Comparison of ENCODE assay signal across 18 mouse cellular contexts in the genomic region with DNA sequence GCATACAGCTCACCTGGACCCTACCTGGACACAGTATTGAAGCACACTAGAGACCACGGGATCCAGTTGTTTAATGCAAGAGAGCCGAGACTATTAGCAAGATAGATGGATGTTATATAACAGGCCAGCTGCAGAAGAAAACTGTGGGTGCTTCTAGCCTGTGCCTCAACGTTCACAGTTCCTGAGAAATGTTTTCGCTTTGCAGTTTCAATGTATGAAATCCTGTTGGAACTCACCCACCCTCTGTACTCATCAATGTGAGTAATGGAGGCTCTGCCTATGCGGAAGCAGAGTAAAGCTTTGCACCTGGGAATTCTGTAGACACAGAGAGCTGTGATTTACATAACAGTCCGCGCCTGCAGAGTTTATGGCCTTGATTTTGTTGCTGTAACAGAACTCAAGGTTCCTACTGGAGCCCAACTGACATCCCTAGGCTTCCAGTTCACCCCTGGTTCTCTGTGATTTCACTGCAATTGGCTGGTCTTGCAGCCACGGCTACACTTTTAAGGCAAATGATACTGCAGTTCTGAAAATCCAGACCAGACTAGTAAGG.
DNase-seq lines count a peak whose midpoint lies in the region; ATAC-seq and TF ChIP-seq lines count a peak whose summit lies in the region.
"Had no signal": no experiment of that assay in that cellular context is flagged by ENCODE, and none has a peak within 500 bp of the region (broad histone marks: within the 10 kb centered on the region; RNA-seq: fewer than 3 reads in every experiment).

No protein-coding gene starts in this region.

- no peak overlapping the region for H3K4me3 ChIP-seq in forebrain, embryonic 11.5 days (ENCODE audit: low read depth, low read length)
- H3K4me3 ChIP-seq in forebrain, embryonic 10.5 days = no peak overlapping the region
- no peak overlapping the region for H3K4me3 ChIP-seq in ES-E14 (ENCODE audit: insufficient read depth in 1 of 2, low read depth in 1 of 2, low read length in 2 of 2, poor library complexity in 1 of 2, severe bottlenecking in 1 of 2)
- no peak overlapping the region for H3K4me3 ChIP-seq in heart, adult 2 months
- H3K4me3 ChIP-seq: hindbrain, embryonic 13.5 days; limb, embryonic 10.5 days; liver, embryonic 13.5 days; midbrain, embryonic 15.5 days had no signal

- peak; percentile 40 for DNase-seq in forebrain, embryonic 11.5 days (ENCODE audit: low spot score)
- DNase-seq in forebrain, embryonic 10.5 days (ENCODE audit: extremely low spot score, low spot score) = no peak
- DNase-seq in left cerebral cortex, adult 18-20 months (ENCODE audit: low spot score in 2 of 2) = peak; percentile 11 to 30
- DNase-seq in left cerebral cortex, adult 11 months (ENCODE audit: low spot score) = no peak
- peak; percentile 25 for DNase-seq in ES-E14 (ENCODE audit: low read depth, low spot score)
- DNase-seq in left cerebral cortex, postnatal 14 days (ENCODE audit: low spot score in 2 of 2) = peak; percentile 10 to 16
- no peak for DNase-seq in kidney, postnatal 36 days
- DNase-seq in heart, adult 2 months = no peak
- DNase-seq: B cell, adult 2 months; cerebellum, adult 11-12 months; cerebellum, postnatal 36 days; kidney, adult 11 months; kidney, postnatal 14 days; liver, embryonic 13.5 days; thymus, adult 2 months had no signal

- no peak overlapping the region for H3K9ac ChIP-seq in forebrain, embryonic 11.5 days (ENCODE audit: low read length)
- no peak overlapping the region for H3K9ac ChIP-seq in ES-E14 (ENCODE audit: insufficient read depth, low read depth, low read length, poor library complexity, severe bottlenecking)
- H3K9ac ChIP-seq in heart, adult 2 months (ENCODE audit: low read depth, low read length) = no peak overlapping the region
- H3K9ac ChIP-seq: hindbrain, embryonic 13.5 days; liver, embryonic 13.5 days; midbrain, embryonic 15.5 days had no signal

- WGBS in forebrain, embryonic 11.5 days = 83% methylated on average over 8 of the region's 8 CpGs
- 83% methylated on average over 8 of the region's 8 CpGs for WGBS in forebrain, embryonic 10.5 days
- WGBS in heart, adult 2 months = 96% methylated on average over 8 of the region's 8 CpGs

- TF ChIP-seq EP300 in heart, adult 2 months (IDR thresholded peaks at IDR 0.05; ENCODE audit: insufficient read depth, low read depth, low read length) = no peak

- H3K9me3 ChIP-seq in forebrain, embryonic 11.5 days (ENCODE audit: control insufficient read depth, low read length) = no peaks in the 10 kb centered on the region
- H3K9me3 ChIP-seq in forebrain, embryonic 10.5 days = no peaks in the 10 kb centered on the region
- no peaks in the 10 kb centered on the region for H3K9me3 ChIP-seq in ES-E14 (ENCODE audit: control insufficient read depth, insufficient read depth, low read depth, low read length)
- H3K9me3 ChIP-seq: hindbrain, embryonic 13.5 days; limb, embryonic 10.5 days; liver, embryonic 13.5 days; midbrain, embryonic 15.5 days had no signal

- no peak for TF ChIP-seq POLR2A in heart, adult 2 months (IDR thresholded peaks at IDR 0.05; ENCODE audit: insufficient read depth, low read depth, low read length)

- no peak overlapping the region for H3K4me2 ChIP-seq in forebrain, embryonic 11.5 days (ENCODE audit: low read depth, low read length, severe bottlenecking)
- H3K4me2 ChIP-seq: hindbrain, embryonic 13.5 days; liver, embryonic 13.5 days; midbrain, embryonic 15.5 days had no signal

- intact Hi-C loops in left cerebral cortex, postnatal 14 days (cut with DNase I) = no loop called here
- intact Hi-C loops in heart, adult 2 months (cut with DNase I) = loop anchor here (5.0 kb wide), 1 partner anchor 326 kb away; no protein-coding TSS in a partner anchor

- no peaks in the 10 kb centered on the region for H3K4me1 ChIP-seq in forebrain, embryonic 11.5 days (replicated peaks; ENCODE audit: control insufficient read depth, insufficient read depth, low read length)
- no peaks in the 10 kb centered on the region for H3K4me1 ChIP-seq in forebrain, embryonic 10.5 days
- H3K4me1 ChIP-seq in ES-E14 (ENCODE audit: control insufficient read depth in 2 of 2, insufficient read depth in 2 of 2, low read length in 2 of 2, poor library complexity in 1 of 2) = peaks cover 0 to 7% of the 10 kb centered on the region in 2 experiments; a peak in 2 of 4 replicates
- H3K4me1 ChIP-seq in heart, adult 2 months (ENCODE audit: control insufficient read depth, insufficient read depth, low read length) = peaks cover 1% of the 10 kb centered on the region; the same call in 1 of the 2 replicates
- H3K4me1 ChIP-seq: limb, embryonic 10.5 days; liver, embryonic 13.5 days; midbrain, embryonic 15.5 days had no signal

- no peak overlapping the region for H3K27ac ChIP-seq in forebrain, embryonic 11.5 days (ENCODE audit: low read depth, low read length)
- H3K27ac ChIP-seq in forebrain, embryonic 10.5 days = no peak overlapping the region
- H3K27ac ChIP-seq in ES-E14 (ENCODE audit: insufficient read depth, low read depth, low read length, poor library complexity, severe bottlenecking) = no peak overlapping the region
- H3K27ac ChIP-seq in heart, adult 2 months = no peak overlapping the region
- H3K27ac ChIP-seq: hindbrain, embryonic 13.5 days; limb, embryonic 10.5 days; liver, embryonic 13.5 days; midbrain, embryonic 15.5 days had no signal

- no peaks in the 10 kb centered on the region for H3K79me2 ChIP-seq in heart, adult 2 months (replicated peaks; ENCODE audit: control insufficient read depth, insufficient read depth, low read length)

- H3K36me3 ChIP-seq in forebrain, embryonic 11.5 days (ENCODE audit: control insufficient read depth, insufficient read depth, low read length) = no peaks in the 10 kb centered on the region
- no peaks in the 10 kb centered on the region for H3K36me3 ChIP-seq in forebrain, embryonic 10.5 days (replicated peaks)
- H3K36me3 ChIP-seq in ES-E14 (ENCODE audit: control insufficient read depth, insufficient read depth, low read length, poor library complexity, severe bottlenecking) = no peaks in the 10 kb centered on the region
- peaks cover 5% of the 10 kb centered on the region for H3K36me3 ChIP-seq in heart, adult 2 months (ENCODE audit: control insufficient read depth, insufficient read depth, low read length)
- H3K36me3 ChIP-seq: hindbrain, embryonic 13.5 days; limb, embryonic 10.5 days; liver, embryonic 13.5 days; midbrain, embryonic 15.5 days had no signal

- TF ChIP-seq CTCF in heart, adult 2 months (IDR thresholded peaks at IDR 0.05) = no peak

- ATAC-seq in forebrain, embryonic 11.5 days (replicated peaks; ENCODE audit: low FRiP score) = no peak
- ATAC-seq: midbrain, embryonic 15.5 days had no signal

- H3K27me3 ChIP-seq in forebrain, embryonic 11.5 days (ENCODE audit: control insufficient read depth, insufficient read depth, low read length) = no peaks in the 10 kb centered on the region
- no peaks in the 10 kb centered on the region for H3K27me3 ChIP-seq in forebrain, embryonic 10.5 days (ENCODE audit: poor library complexity, severe bottlenecking)
- no peaks in the 10 kb centered on the region for H3K27me3 ChIP-seq in heart, adult 2 months (ENCODE audit: control insufficient read depth, insufficient read depth, low read length)
- H3K27me3 ChIP-seq: hindbrain, embryonic 13.5 days; liver, embryonic 13.5 days; midbrain, embryonic 15.5 days had no signal

- in situ Hi-C loops in ES-E14 (cut with MboI; ENCODE audit: low sequenced_read_pairs in 2 of 2, unreplicated experiment in 2 of 2) = no loop called here

TF ChIP-seq in ES-E14, 5 proteins besides CTCF, POLR2A, EP300 and RAD21:
- no peak for TF ChIP-seq HCFC1 (IDR thresholded peaks at IDR 0.05; ENCODE audit: borderline replicate concordance, insufficient read depth, low read length)
- no peak for TF ChIP-seq ZC3H11A (IDR thresholded peaks at IDR 0.05; ENCODE audit: borderline replicate concordance, low read depth, low read length)
- TF ChIP-seq ZNF384 (IDR thresholded peaks at IDR 0.05; ENCODE audit: low read depth, low read length) = no peak
- TF ChIP-seq CHD2 (IDR thresholded peaks at IDR 0.05; ENCODE audit: low read depth, low read length) = no peak
- TF ChIP-seq MAFK (IDR thresholded peaks at IDR 0.05; ENCODE audit: insufficient read depth, low read depth, low read length) = no peak

Comparison
In these comparisons a context has a peak if more than half of its experiments do, and no peak if none do; other contexts are left out.
1. DNase-seq: peak in forebrain, embryonic 11.5 days (single experiment), left cerebral cortex, adult 18-20 months (2 of 2), ES-E14 (single experiment) and left cerebral cortex, postnatal 14 days (2 of 2); none in forebrain, embryonic 10.5 days (single experiment), left cerebral cortex, adult 11 months (single experiment), kidney, postnatal 36 days (0 of 2) and heart, adult 2 months (0 of 2).